Mouse (Mus musculus) intestine, embryonic 15.5 days (tissue): ENCODE results near the gene Ninj2. TPM values are rescaled to one million over a fixed set of nuclear protein-coding genes. Genes with fewer than 3 reads are reported as not detected.

Experiments used
- ATAC-seq: fragments of 200-750 bp; cut with Nextera tagmentation; 2 replicates; pipeline ENCODE4 v1.8.0; 2017; ENCODE audit warnings: moderate TSS enrichment, moderate library complexity
- H3K27ac ChIP-seq: fragments of 300-500 bp; sonication (generic); 2 replicates; pipeline ENCODE4 v1.5.1; 2015; ENCODE audit warnings: mild to moderate bottlenecking, inconsistent platforms
- H3K27me3 ChIP-seq: fragments of 300-500 bp; sonication (generic); replicated peaks from 2 replicates; pipeline ENCODE4 v1.6.1; 2015; ENCODE audit warnings: inconsistent platforms
- H3K36me3 ChIP-seq: fragments of 300-500 bp; sonication (generic); 2 replicates; pipeline ENCODE4 v1.6.1; 2015; ENCODE audit warnings: inconsistent platforms
- H3K4me1 ChIP-seq: fragments of 300-500 bp; sonication (generic); replicated peaks from 2 replicates; pipeline ENCODE4 v1.6.1; 2015; ENCODE audit warnings: inconsistent platforms
- H3K4me2 ChIP-seq: fragments of 300-500 bp; sonication (generic); replicated peaks from 2 replicates; pipeline ENCODE4 v1.6.1; 2015; ENCODE audit warnings: mild to moderate bottlenecking, inconsistent platforms
- H3K4me3 ChIP-seq: fragments of 300-500 bp; sonication (generic); replicated peaks from 2 replicates; pipeline ENCODE4 v1.5.1; 2015; ENCODE audit warnings: inconsistent platforms
- H3K9ac ChIP-seq: fragments of 300-500 bp; sonication (generic); 2 replicates; pipeline ENCODE4 v1.6.1; 2015; ENCODE audit warnings: inconsistent platforms
- H3K9me3 ChIP-seq: fragments of 300-500 bp; sonication (generic); 2 replicates; pipeline ENCODE4 v1.6.1; 2016; ENCODE audit warnings: inconsistent platforms
- WGBS: fragments of 180-500 bp; shearing (Covaris S2); methylation state at CpG from one replicate; pipeline ENCODE4 v1.1.7; 2015; 5-methylcytosine and 5-hydroxymethylcytosine counted together
- polyA plus RNA-seq: library from polyadenylated mRNA; unstranded; fragments of >200 nt; fragmentation: Nextera tagmentation; extraction: Ambion mirVana; gene quantifications from 2 replicates; pipeline ENCODE4 v1.2.1, GENCODE M21; 2015

Ninj2 gene
- polyA plus RNA-seq, 1 experiment from 2014 or later: not detected

- ATAC-seq: no peak
- WGBS: 23% methylated on average over 7 of the region's 7 CpGs
Observed at GRCm38 (mm10) chr6:120114698-120115097, 21.5 kb downstream of the Ninj2 start.

GRCm38 (mm10) chr6:120115443-120115842 lies 22.3 kb downstream of the Ninj2 start:
- 72% methylated on average over 3 of the region's 3 CpGs for WGBS
- H3K4me2 ChIP-seq: no peak overlapping the region
- no peak for ATAC-seq
- H3K27ac ChIP-seq: no peak overlapping the region
- H3K9me3 ChIP-seq: no peaks in the 10 kb centered on the region
- peaks cover 4% of the 10 kb centered on the region for H3K4me1 ChIP-seq
- no peaks in the 10 kb centered on the region for H3K27me3 ChIP-seq
- H3K9ac ChIP-seq: no peak overlapping the region
- H3K36me3 ChIP-seq: no peaks in the 10 kb centered on the region
- H3K4me3 ChIP-seq: no peak overlapping the region

More at GRCm38 (mm10) chr6:120114698-120115097, 21.5 kb downstream of the Ninj2 start:
- no peaks in the 10 kb centered on the region for H3K9me3 ChIP-seq
- no peak overlapping the region for H3K9ac ChIP-seq
- H3K36me3 ChIP-seq: no peaks in the 10 kb centered on the region
- no peak overlapping the region for H3K4me2 ChIP-seq
- no peaks in the 10 kb centered on the region for H3K27me3 ChIP-seq
- peaks cover 4% of the 10 kb centered on the region for H3K4me1 ChIP-seq
- peak overlapping the region; percentile 65 for H3K27ac ChIP-seq
- no peak overlapping the region for H3K4me3 ChIP-seq

GRCm38 (mm10) chr6:120119824-120120223 lies 26.7 kb downstream of the Ninj2 start:
- WGBS: 81% methylated on average over 5 of the region's 5 CpGs
- no peak overlapping the region for H3K4me3 ChIP-seq

GRCm38 (mm10) chr6:120124688-120125087 lies 31.5 kb downstream of the Ninj2 start:
- ATAC-seq: no peak
- WGBS: 91% methylated on average over 7 of the region's 7 CpGs
- no peaks in the 10 kb centered on the region for H3K9me3 ChIP-seq

More at GRCm38 (mm10) chr6:120119824-120120223, 26.7 kb downstream of the Ninj2 start:
- no peaks in the 10 kb centered on the region; the same call in 1 of the 2 replicates for H3K4me1 ChIP-seq
- H3K9ac ChIP-seq: no peak overlapping the region
- H3K9me3 ChIP-seq: no peaks in the 10 kb centered on the region
- H3K4me2 ChIP-seq: no peak overlapping the region
- H3K27me3 ChIP-seq: no peaks in the 10 kb centered on the region
- H3K36me3 ChIP-seq: no peaks in the 10 kb centered on the region
- no peak overlapping the region for H3K27ac ChIP-seq
- no peak for ATAC-seq

GRCm38 (mm10) chr6:120126456-120126855 lies 33.3 kb downstream of the Ninj2 start:
- Histone ChIP-seq H3K27ac (no peak overlapping the region), H3K27me3 (no peaks in the 10 kb centered on the region), H3K36me3 (no peaks in the 10 kb centered on the region), H3K9ac (no peak overlapping the region), H3K9me3 (no peaks in the 10 kb centered on the region), H3K4me3 (no peak overlapping the region), H3K4me1 (no peaks in the 10 kb centered on the region), H3K4me2 (no peak overlapping the region)
- 95% methylated on average over 8 of the region's 8 CpGs for WGBS
- ATAC-seq: no peak

More at GRCm38 (mm10) chr6:120124688-120125087, 31.5 kb downstream of the Ninj2 start:
- no peak overlapping the region for H3K4me2 ChIP-seq
- H3K27ac ChIP-seq: no peak overlapping the region
- H3K4me3 ChIP-seq: no peak overlapping the region
- H3K27me3 ChIP-seq: no peaks in the 10 kb centered on the region
- H3K9ac ChIP-seq: no peak overlapping the region
- no peaks in the 10 kb centered on the region for H3K4me1 ChIP-seq
- H3K36me3 ChIP-seq: no peaks in the 10 kb centered on the region

GRCm38 (mm10) chr6:120127321-120127720 lies 34.2 kb downstream of the Ninj2 start:
- Histone ChIP-seq H3K4me3 (no peak overlapping the region), H3K4me1 (no peaks in the 10 kb centered on the region), H3K9me3 (no peaks in the 10 kb centered on the region), H3K4me2 (no peak overlapping the region), H3K9ac (no peak overlapping the region), H3K36me3 (no peaks in the 10 kb centered on the region), H3K27me3 (no peaks in the 10 kb centered on the region), H3K27ac (no peak overlapping the region)
- ATAC-seq: no peak
- 94% methylated on average over 7 of the region's 7 CpGs for WGBS

- WGBS: 69% methylated on average over 4 of the region's 4 CpGs
- H3K4me2 ChIP-seq: no peak overlapping the region
- H3K9me3 ChIP-seq: no peaks in the 10 kb centered on the region
- ATAC-seq: no peak
- H3K4me1 ChIP-seq: no peaks in the 10 kb centered on the region
- H3K27me3 ChIP-seq: no peaks in the 10 kb centered on the region
- no peak overlapping the region for H3K4me3 ChIP-seq
- H3K9ac ChIP-seq: no peak overlapping the region
- no peaks in the 10 kb centered on the region for H3K36me3 ChIP-seq
- H3K27ac ChIP-seq: no peak overlapping the region
Observed at GRCm38 (mm10) chr6:120134748-120135147, 41.6 kb downstream of the Ninj2 start.

GRCm38 (mm10) chr6:120145439-120145838 lies 52.3 kb downstream of the Ninj2 start:
- Histone ChIP-seq H3K9me3 (no peaks in the 10 kb centered on the region), H3K4me3 (no peak overlapping the region), H3K4me2 (no peak overlapping the region), H3K27ac (no peak overlapping the region), H3K9ac (no peak overlapping the region), H3K4me1 (no peaks in the 10 kb centered on the region; the same call in 1 of the 2 replicates), H3K27me3 (no peaks in the 10 kb centered on the region), H3K36me3 (no peaks in the 10 kb centered on the region)
- 50% methylated on average over 1 of the region's 1 CpGs for WGBS
- no peak for ATAC-seq

- Histone ChIP-seq H3K4me2 (no peak overlapping the region), H3K4me3 (no peak overlapping the region), H3K4me1 (no peaks in the 10 kb centered on the region; the same call in 1 of the 2 replicates), H3K27me3 (no peaks in the 10 kb centered on the region), H3K9me3 (no peaks in the 10 kb centered on the region), H3K9ac (no peak overlapping the region), H3K27ac (no peak overlapping the region), H3K36me3 (no peaks in the 10 kb centered on the region)
- ATAC-seq: no peak
- 69% methylated on average over 10 of the region's 10 CpGs for WGBS
Observed at GRCm38 (mm10) chr6:120146676-120147075, 53.5 kb downstream of the Ninj2 start.

- Histone ChIP-seq H3K4me3 (no peak overlapping the region), H3K4me2 (no peak overlapping the region), H3K36me3 (no peaks in the 10 kb centered on the region), H3K27me3 (no peaks in the 10 kb centered on the region), H3K9me3 (no peaks in the 10 kb centered on the region), H3K9ac (no peak overlapping the region), H3K4me1 (no peaks in the 10 kb centered on the region; the same call in 1 of the 2 replicates), H3K27ac (no peak overlapping the region)
- no peak for ATAC-seq
- WGBS: 81% methylated on average over 8 of the region's 8 CpGs
Observed at GRCm38 (mm10) chr6:120147411-120147810, 54.3 kb downstream of the Ninj2 start.

GRCm38 (mm10) chr6:120148716-120149392 lies 55.7 kb downstream of the Ninj2 start:
- Histone ChIP-seq H3K9ac (no peak overlapping the region), H3K4me1 (no peaks in the 10 kb centered on the region; the same call in 1 of the 2 replicates), H3K27me3 (no peaks in the 10 kb centered on the region), H3K4me2 (no peak overlapping the region), H3K27ac (no peak overlapping the region), H3K36me3 (no peaks in the 10 kb centered on the region), H3K9me3 (no peaks in the 10 kb centered on the region), H3K4me3 (no peak overlapping the region)
- 75% methylated on average over 12 of the region's 12 CpGs for WGBS
- ATAC-seq: no peak

- Histone ChIP-seq H3K9me3 (no peaks in the 10 kb centered on the region), H3K4me2 (no peak overlapping the region), H3K36me3 (no peaks in the 10 kb centered on the region), H3K4me3 (no peak overlapping the region), H3K4me1 (no peaks in the 10 kb centered on the region; the same call in 1 of the 2 replicates), H3K9ac (no peak overlapping the region), H3K27ac (no peak overlapping the region), H3K27me3 (no peaks in the 10 kb centered on the region)
- ATAC-seq: no peak
- WGBS: 71% methylated on average over 12 of the region's 12 CpGs
Observed at GRCm38 (mm10) chr6:120149458-120150120, 56.4 kb downstream of the Ninj2 start.
